Mouse (Mus musculus) liver, postnatal 0 days (tissue): ENCODE data around the gene Itch. TPM values are rescaled to one million over a fixed set of nuclear protein-coding genes. Genes with fewer than 3 reads are reported as not detected.

Source experiments
- ATAC-seq: fragments of 200-750 bp; cut with Nextera tagmentation; 2 replicates; pipeline ENCODE4 v1.8.0; 2017; ENCODE audit warnings: mild to moderate bottlenecking, moderate library complexity
- DNase-seq: peaks from one replicate; pipeline ENCODE4 v3.0.0-alpha.2; 2016
- H3K27ac ChIP-seq: fragments of 300-500 bp; sonication (generic); 2 replicates; pipeline ENCODE4 v1.5.1; 2014; ENCODE audit warnings: antibody characterized with exemption, moderate library complexity, mild to moderate bottlenecking, low read depth
- H3K27me3 ChIP-seq: fragments of 300-500 bp; sonication (generic); 2 replicates; pipeline ENCODE4 v1.6.1; 2014; ENCODE audit warnings: low read length, control low read depth, mixed read lengths; ENCODE audit not compliant: insufficient read depth
- H3K36me3 ChIP-seq: fragments of 300-500 bp; sonication (generic); replicated peaks from 2 replicates; pipeline ENCODE4 v1.6.1; 2014; ENCODE audit warnings: mild to moderate bottlenecking, control low read depth, low read length, moderate library complexity, mixed read lengths; ENCODE audit not compliant: insufficient read depth
- H3K4me1 ChIP-seq: fragments of 300-500 bp; sonication (generic); 2 replicates; pipeline ENCODE4 v1.6.1; 2014; ENCODE audit warnings: antibody characterized with exemption, mild to moderate bottlenecking, control low read depth; ENCODE audit not compliant: insufficient read depth
- H3K4me2 ChIP-seq: fragments of 300-500 bp; sonication (generic); 2 replicates; pipeline ENCODE4 v1.6.1; 2014; ENCODE audit warnings: low read depth, mild to moderate bottlenecking, low read length, moderate library complexity, mixed read lengths
- H3K4me3 ChIP-seq: fragments of 300-500 bp; sonication (generic); 2 replicates; pipeline ENCODE4 v1.5.1; 2014; ENCODE audit warnings: low read depth, low read length
- H3K9ac ChIP-seq: fragments of 300-500 bp; sonication (generic); replicated peaks from 2 replicates; pipeline ENCODE4 v1.6.1; 2014; ENCODE audit warnings: mild to moderate bottlenecking, moderate library complexity
- H3K9me3 ChIP-seq: fragments of 300-500 bp; sonication (generic); 2 replicates; pipeline ENCODE4 v1.6.1; 2016; ENCODE audit warnings: mild to moderate bottlenecking, control low read depth, low read length, mixed read lengths
- CTCF ChIP-seq: sonication (generic); IDR thresholded peaks from 2 replicates; pipeline ENCODE4 v1.5.1; 2016; ENCODE audit warnings: antibody characterized with exemption, low read depth
- EP300 ChIP-seq: IDR thresholded peaks from 2 replicates; pipeline ENCODE4 v1.6.1; 2016; ENCODE audit warnings: antibody characterized with exemption, low read depth, mild to moderate bottlenecking
- WGBS: fragments of 180-500 bp; shearing (Covaris S2); extraction: QIAGEN DNeasy Blood & Tissue Kit; methylation state at CpG from one replicate; pipeline ENCODE4 v1.1.7; 2014; ENCODE audit not compliant: insufficient replicate concordance; 5-methylcytosine and 5-hydroxymethylcytosine counted together
- polyA plus RNA-seq: library from polyadenylated mRNA; unstranded; fragments of >200 nt; fragmentation: Nextera tagmentation; extraction: Ambion mirVana; gene quantifications from 2 replicates; pipeline ENCODE4 v1.2.1, GENCODE M21; 2015

The Itch gene
- polyA plus RNA-seq, 1 experiment from 2014 or later = 12.7 TPM

DNA sequence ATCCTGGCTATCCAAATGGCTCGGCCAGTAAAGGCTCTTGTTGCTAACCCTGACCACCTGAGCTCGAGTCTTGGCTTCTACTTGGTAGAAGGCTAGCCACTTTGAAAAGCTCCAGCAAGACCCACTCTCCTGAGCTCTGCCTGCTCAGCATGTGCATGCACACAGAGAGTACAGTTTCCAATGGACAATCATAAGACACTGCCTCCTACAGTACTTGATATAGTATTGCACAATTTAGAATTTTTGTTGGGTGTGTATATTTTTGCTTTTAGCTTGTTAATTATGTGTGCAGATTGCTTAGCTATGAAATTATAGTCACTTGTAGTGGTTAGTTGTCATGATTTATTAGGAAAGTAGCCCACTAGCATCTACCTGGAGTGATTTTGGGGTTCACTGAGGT lies 115.4 kb downstream of the Itch start:
- DNase-seq (no peak), ATAC-seq (no peak)
- Histone ChIP-seq H3K36me3 (peaks cover 58% of the 10 kb centered on the region), H3K27ac (no peak overlapping the region), H3K9ac (no peak overlapping the region), H3K4me2 (no peak overlapping the region), H3K9me3 (no peaks in the 10 kb centered on the region), H3K27me3 (no peaks in the 10 kb centered on the region), H3K4me3 (no peak overlapping the region), H3K4me1 (no peaks in the 10 kb centered on the region)
- 79% methylated on average over 2 of the region's 2 CpGs for WGBS
- TF ChIP-seq CTCF (peak; percentile 39), EP300 (no peak)

DNA sequence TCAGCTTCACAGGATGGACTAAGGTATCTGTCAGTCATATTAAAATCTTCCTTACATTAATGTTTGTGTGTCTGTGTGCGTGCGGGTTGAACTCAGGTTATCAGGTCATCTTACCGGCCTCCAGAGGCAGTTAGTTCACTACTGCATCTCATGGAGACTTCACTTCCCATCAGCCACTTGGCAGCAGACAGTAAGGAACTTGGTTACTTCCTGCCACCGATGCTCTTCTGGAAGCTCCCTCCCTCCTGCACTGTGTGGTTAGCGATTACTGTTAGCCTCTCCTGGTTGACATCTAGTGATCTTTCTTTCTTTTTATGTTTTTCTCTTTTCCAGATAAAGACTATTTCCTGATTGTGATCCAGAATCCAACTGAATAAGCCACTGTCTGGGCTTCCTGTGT lies 116.3 kb downstream of the Itch start:
- Histone ChIP-seq H3K4me3 (no peak overlapping the region), H3K27ac (no peak overlapping the region), H3K9me3 (no peaks in the 10 kb centered on the region), H3K27me3 (no peaks in the 10 kb centered on the region), H3K36me3 (peaks cover 54% of the 10 kb centered on the region), H3K4me2 (no peak overlapping the region), H3K4me1 (no peaks in the 10 kb centered on the region), H3K9ac (no peak overlapping the region)
- DNase-seq (no peak), ATAC-seq (no peak)
- no peak for TF ChIP-seq EP300
- no peak for TF ChIP-seq CTCF
- 66% methylated on average over 5 of the region's 5 CpGs for WGBS

GRCm38 (mm10) chr2:155265526-155265925 lies 132.2 kb downstream of the Itch start:
- Histone ChIP-seq H3K27me3 (no peaks in the 10 kb centered on the region), H3K36me3 (no peaks in the 10 kb centered on the region), H3K27ac (no peak overlapping the region), H3K4me3 (no peak overlapping the region), H3K9ac (no peak overlapping the region), H3K4me1 (no peaks in the 10 kb centered on the region; the same call in 1 of the 2 replicates), H3K4me2 (no peak overlapping the region), H3K9me3 (no peaks in the 10 kb centered on the region)
- ATAC-seq = no peak
- no peak for DNase-seq
- no peak for TF ChIP-seq CTCF
- no peak for TF ChIP-seq EP300
- 74% methylated on average over 6 of the region's 6 CpGs for WGBS

DNA sequence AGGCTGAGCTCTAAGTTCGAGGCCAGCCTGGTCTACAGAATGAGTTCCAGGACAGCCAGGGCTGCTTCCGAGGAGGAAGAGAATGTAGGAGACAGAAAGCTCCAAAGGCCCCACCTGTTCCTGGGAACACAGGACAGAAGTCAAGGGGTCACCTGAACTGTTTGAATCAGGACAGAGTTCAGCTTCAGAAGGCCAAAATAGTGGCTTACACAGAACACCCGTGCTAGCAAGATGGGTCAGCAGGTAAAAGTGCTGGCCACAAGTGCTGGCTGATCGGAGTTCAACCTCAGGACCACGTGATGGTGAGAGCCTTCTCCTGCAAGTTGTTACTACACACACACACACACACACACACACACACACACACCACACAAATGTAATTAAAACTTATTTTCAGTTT lies 133.6 kb downstream of the Itch start:
- H3K36me3 ChIP-seq = no peaks in the 10 kb centered on the region
- H3K27me3 ChIP-seq = no peaks in the 10 kb centered on the region
- peak overlapping the region; percentile 23; the same call in 1 of the 2 replicates for H3K27ac ChIP-seq
- TF ChIP-seq CTCF (no peak), EP300 (no peak)
- H3K4me1 ChIP-seq = no peaks in the 10 kb centered on the region; the same call in 1 of the 2 replicates
- H3K4me2 ChIP-seq = no peak overlapping the region
- H3K4me3 ChIP-seq = no peak overlapping the region
- DNase-seq (no peak), ATAC-seq (peak; percentile 64; the same call in 1 of the 2 replicates)
- WGBS = 64% methylated on average over 5 of the region's 5 CpGs
- H3K9ac ChIP-seq = no peak overlapping the region
- no peaks in the 10 kb centered on the region for H3K9me3 ChIP-seq

GRCm38 (mm10) chr2:155271957-155272356 lies 138.6 kb downstream of the Itch start:
- Histone ChIP-seq H3K27ac (no peak overlapping the region), H3K36me3 (no peaks in the 10 kb centered on the region), H3K4me3 (no peak overlapping the region), H3K9me3 (no peaks in the 10 kb centered on the region), H3K27me3 (no peaks in the 10 kb centered on the region), H3K4me2 (no peak overlapping the region), H3K4me1 (peaks cover 2% of the 10 kb centered on the region), H3K9ac (no peak overlapping the region)
- 87% methylated on average over 6 of the region's 6 CpGs for WGBS
- no peak for DNase-seq
- TF ChIP-seq CTCF (peak; percentile 58), EP300 (no peak)
- no peak for ATAC-seq

DNA sequence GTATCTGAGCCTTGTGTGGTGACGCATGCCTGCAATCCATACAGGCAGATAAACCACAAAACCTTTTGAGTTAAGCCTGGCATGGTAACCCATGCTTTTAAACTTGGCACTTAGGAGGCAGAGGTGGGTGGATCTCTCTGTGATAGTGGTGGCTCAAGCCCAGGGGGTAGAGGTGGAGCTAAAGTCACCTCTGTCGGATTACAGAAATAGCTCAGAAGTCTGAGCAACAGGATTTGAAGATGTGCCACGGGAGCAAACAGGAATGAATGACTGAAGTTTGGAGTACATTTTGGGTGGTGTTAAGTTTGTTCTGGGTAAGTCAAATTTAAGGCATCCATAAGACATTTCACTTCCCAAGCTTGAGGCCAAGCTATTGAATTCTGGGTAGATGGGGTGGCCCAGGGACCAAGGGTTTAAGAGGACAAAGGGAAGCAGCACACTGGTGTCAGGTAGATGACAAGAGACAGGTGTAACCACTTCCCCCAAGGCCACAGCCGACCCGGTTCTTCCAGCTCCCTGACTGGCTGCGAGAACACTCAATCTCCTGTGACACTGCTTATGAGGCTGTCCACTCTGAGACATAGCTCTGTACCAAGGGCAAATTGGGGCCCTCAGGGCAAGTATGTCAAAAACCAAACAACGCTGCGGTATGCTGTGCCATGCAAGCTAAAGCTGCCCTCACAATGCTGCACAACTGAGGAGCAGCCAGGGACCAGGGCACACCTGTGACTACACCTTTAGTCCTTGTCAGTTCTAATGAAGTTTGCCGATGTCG lies 139.3 kb downstream of the Itch start:
- Histone ChIP-seq H3K36me3 (no peaks in the 10 kb centered on the region), H3K4me3 (no peak overlapping the region), H3K9me3 (no peaks in the 10 kb centered on the region), H3K4me2 (no peak overlapping the region), H3K27me3 (no peaks in the 10 kb centered on the region), H3K9ac (no peak overlapping the region), H3K27ac (no peak overlapping the region), H3K4me1 (peaks cover 7% of the 10 kb centered on the region)
- WGBS = 72% methylated on average over 10 of the region's 10 CpGs
- DNase-seq (no peak), ATAC-seq (no peak)
- TF ChIP-seq CTCF = no peak
- no peak for TF ChIP-seq EP300
